Mouse (Mus musculus) thymus, adult 2 months (tissue): ENCODE measurements around the gene 2200002D01Rik.

Experiments
- CTCF ChIP-seq: fragments of 200-500 bp; IDR thresholded peaks from 2 replicates; pipeline ENCODE4 v1.5.1; 2012; ENCODE audit warnings: mild to moderate bottlenecking, control low read depth, low read length, moderate library complexity, borderline replicate concordance; ENCODE audit not compliant: control insufficient read depth, poor library complexity, insufficient read depth; ENCODE audit errors: extremely low read depth
- POLR2A ChIP-seq: fragments of 200-500 bp; IDR thresholded peaks from 2 replicates; pipeline ENCODE4 v1.6.1; 2012; ENCODE audit warnings: mild to moderate bottlenecking, low read length, control low read depth, moderate library complexity; ENCODE audit not compliant: control insufficient read depth, poor library complexity, insufficient read depth; ENCODE audit errors: extremely low read depth

DNA sequence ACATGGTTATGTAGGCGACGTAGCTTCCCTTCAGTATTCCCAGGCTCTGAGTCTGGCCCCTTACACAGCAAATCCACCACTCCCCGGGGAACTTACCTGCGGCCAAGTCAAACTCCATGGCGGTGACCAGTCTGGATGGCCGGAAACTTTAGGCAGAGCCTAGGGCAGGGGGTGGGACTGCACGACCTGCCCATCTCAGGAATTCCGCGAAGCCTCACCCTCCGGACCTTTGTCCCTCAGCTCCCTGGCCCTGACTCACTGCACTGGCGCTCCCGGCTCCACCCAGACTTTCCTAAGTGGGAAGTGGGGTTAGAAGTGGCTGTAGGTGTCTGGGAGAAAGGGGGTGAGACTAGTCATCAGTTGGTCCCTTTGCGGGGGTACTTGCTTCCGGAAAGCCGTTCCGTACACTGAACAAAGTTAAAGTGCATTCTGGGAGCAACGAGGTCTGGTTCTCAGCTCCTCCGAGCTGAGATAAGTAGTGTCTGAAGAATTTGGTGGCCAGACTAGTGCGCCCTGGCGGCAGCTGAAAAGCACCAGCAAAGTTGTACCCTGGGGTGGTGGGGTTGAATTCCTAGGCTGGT is at the start of gene 2200002D01Rik:
- TF ChIP-seq CTCF = no peak
- 0 out of 2 replicates have a peak, but pooled peaks have one; percentile 30 for TF ChIP-seq POLR2A
